Mouse (Mus musculus): ENCODE data around the gene Cplx3. TPM values are rescaled to one million over a fixed set of nuclear protein-coding genes. Genes with fewer than 3 reads are reported as not detected.

Gene Cplx3
- not detected in 2 replicates for polyA plus RNA-seq (2012; rRNA removed)

DNA sequence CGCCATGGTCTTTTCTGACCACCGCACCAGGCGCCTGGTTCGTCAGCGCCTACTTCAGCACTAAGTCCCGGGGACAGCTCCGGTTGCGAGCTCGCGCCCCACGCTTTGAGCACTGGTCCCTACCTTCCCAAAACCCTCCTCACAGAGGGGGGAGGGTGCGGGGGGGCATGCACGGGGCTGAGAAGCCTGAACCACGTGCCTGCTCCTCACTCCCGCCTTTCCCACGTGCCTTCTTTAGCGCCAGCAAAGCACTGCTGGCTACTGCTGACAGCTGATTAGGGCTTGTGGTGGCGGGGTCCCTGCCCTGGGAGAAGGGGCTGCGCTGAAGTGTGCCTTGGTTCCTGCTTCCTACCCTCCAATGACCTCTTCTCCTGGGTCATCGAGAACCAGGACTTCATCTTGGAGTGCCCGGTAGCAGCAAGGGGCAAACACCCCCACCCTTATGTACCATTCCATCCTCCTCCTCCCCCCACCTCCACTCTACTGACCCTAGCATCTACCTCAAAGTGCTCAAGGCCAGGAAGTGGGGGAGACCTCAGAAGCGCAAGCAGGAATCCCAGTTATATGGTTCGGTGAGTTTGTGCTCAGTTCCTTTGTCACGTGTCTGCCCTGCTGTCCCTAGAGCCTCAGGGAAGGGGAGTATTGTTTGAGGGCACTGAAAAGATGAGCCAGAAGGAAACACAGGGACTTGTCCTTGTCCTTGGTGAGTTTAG is at the start of gene Cplx3:
TSS of gene Cplx3 (minus strand) at position 143 of the 713 bp plus-strand sequence.
- Histone ChIP-seq H3K36me3 (ENCODE audit: control insufficient read depth, insufficient read depth, low read length) (no peaks in the 10 kb centered on the region), H3K4me1 (ENCODE audit: control insufficient read depth, insufficient read depth, insufficient read length, low read length) (peaks cover 3% of the 10 kb centered on the region), H3K27me3 (ENCODE audit: control insufficient read depth, insufficient read depth, low read length) (peaks cover 5% of the 10 kb centered on the region), H3K4me3 (ENCODE audit: low read depth, low read length) (no peak within 1 kb of the TSS), H3K27ac (ENCODE audit: insufficient read depth, low read depth, low read length) (no peak within 1 kb of the TSS)
- no peak for TF ChIP-seq CTCF (IDR thresholded peaks at IDR 0.05; ENCODE audit: extremely low read depth, insufficient read length, insufficient replicate concordance, low read depth, low read length)
- no peak for TF ChIP-seq POLR2A (IDR thresholded peaks at IDR 0.05; ENCODE audit: low read depth, low read length)
- 9% methylated on average over 24 of the region's 24 CpGs for WGBS

- Histone ChIP-seq H3K27ac (ENCODE audit: insufficient read depth, low read depth, low read length) (no peak overlapping the region), H3K4me1 (ENCODE audit: control insufficient read depth, insufficient read depth, insufficient read length, low read length) (peaks cover 4% of the 10 kb centered on the region; the same call in 1 of the 2 replicates), H3K27me3 (ENCODE audit: control insufficient read depth, insufficient read depth, low read length) (no peaks in the 10 kb centered on the region), H3K36me3 (ENCODE audit: control insufficient read depth, insufficient read depth, low read length) (no peaks in the 10 kb centered on the region), H3K4me3 (ENCODE audit: low read depth, low read length) (no peak overlapping the region)
- TF ChIP-seq POLR2A (IDR thresholded peaks at IDR 0.05; ENCODE audit: low read depth, low read length) = no peak
- TF ChIP-seq CTCF (IDR thresholded peaks at IDR 0.05; ENCODE audit: extremely low read depth, insufficient read length, insufficient replicate concordance, low read depth, low read length) = peak; percentile 97; the same call in 1 of the 2 replicates
- WGBS = 3% methylated on average over 11 of the region's 11 CpGs
Measured at GRCm38 (mm10) chr9:57655749-57656148, 49.7 kb upstream of the Cplx3 start.

GRCm38 (mm10) chr9:57654966-57655365 is 48.9 kb upstream of the Cplx3 start:
- H3K4me3 ChIP-seq (ENCODE audit: low read depth, low read length) = no peak overlapping the region
- WGBS = 95% methylated on average over 1 of the region's 1 CpGs
- H3K4me1 ChIP-seq (ENCODE audit: control insufficient read depth, insufficient read depth, insufficient read length, low read length) = peaks cover 2% of the 10 kb centered on the region; the same call in 1 of the 2 replicates
- H3K36me3 ChIP-seq (ENCODE audit: control insufficient read depth, insufficient read depth, low read length) = no peaks in the 10 kb centered on the region
- H3K27ac ChIP-seq (ENCODE audit: insufficient read depth, low read depth, low read length) = no peak overlapping the region
- no peaks in the 10 kb centered on the region for H3K27me3 ChIP-seq (ENCODE audit: control insufficient read depth, insufficient read depth, low read length)
- TF ChIP-seq POLR2A (IDR thresholded peaks at IDR 0.05; ENCODE audit: low read depth, low read length) (no peak), CTCF (IDR thresholded peaks at IDR 0.05; ENCODE audit: extremely low read depth, insufficient read length, insufficient replicate concordance, low read depth, low read length) (no peak)

DNA sequence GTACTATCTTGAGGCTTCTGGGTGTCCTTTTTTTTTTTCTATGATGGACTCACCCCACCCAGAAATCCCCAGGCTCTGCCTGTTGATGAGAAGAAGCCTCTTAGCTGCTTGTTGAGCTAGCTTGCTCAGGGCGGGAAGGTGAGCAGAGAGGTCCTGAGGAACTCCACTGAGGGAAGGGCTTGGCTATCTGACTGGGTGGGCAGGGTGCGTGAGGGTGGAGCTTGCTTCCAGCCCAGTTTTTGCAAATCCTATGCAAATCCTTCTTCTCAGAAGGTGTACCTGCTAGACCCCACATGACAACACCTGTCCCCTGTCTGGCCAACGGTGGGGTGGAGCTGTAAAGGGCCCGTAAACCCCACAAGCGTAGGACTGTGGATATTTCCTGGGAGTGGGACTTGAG is 47.2 kb upstream of the Cplx3 start, which contains the start of gene Csk:
TSS of gene Csk (minus strand) at position 349 of the 400 bp plus-strand sequence.
- Histone ChIP-seq H3K36me3 (ENCODE audit: control insufficient read depth, insufficient read depth, low read length) (no peaks in the 10 kb centered on the region), H3K4me3 (ENCODE audit: low read depth, low read length) (no peak within 1 kb of the TSS)

GRCm38 (mm10) chr9:57652855-57653254 is 46.8 kb upstream of the Cplx3 start:
- 87% methylated on average over 3 of the region's 3 CpGs for WGBS
- Histone ChIP-seq H3K27me3 (ENCODE audit: control insufficient read depth, insufficient read depth, low read length) (no peaks in the 10 kb centered on the region), H3K4me3 (ENCODE audit: low read depth, low read length) (no peak overlapping the region), H3K27ac (ENCODE audit: insufficient read depth, low read depth, low read length) (peak overlapping the region; percentile 7; the same call in 1 of the 2 replicates), H3K4me1 (ENCODE audit: control insufficient read depth, insufficient read depth, insufficient read length, low read length) (peaks cover 11% of the 10 kb centered on the region), H3K36me3 (ENCODE audit: control insufficient read depth, insufficient read depth, low read length) (no peaks in the 10 kb centered on the region)
- no peak for TF ChIP-seq CTCF (IDR thresholded peaks at IDR 0.05; ENCODE audit: extremely low read depth, insufficient read length, insufficient replicate concordance, low read depth, low read length)
- no peak for TF ChIP-seq POLR2A (IDR thresholded peaks at IDR 0.05; ENCODE audit: low read depth, low read length)

More for the DNA sequence above, 47.2 kb upstream of the Cplx3 start, which contains the start of gene Csk:
- WGBS = 80% methylated on average over 5 of the region's 5 CpGs
- Histone ChIP-seq H3K4me1 (ENCODE audit: control insufficient read depth, insufficient read depth, insufficient read length, low read length) (peaks cover 9% of the 10 kb centered on the region), H3K27ac (ENCODE audit: insufficient read depth, low read depth, low read length) (peak within 1 kb of the TSS; percentile 7; the same call in 1 of the 2 replicates), H3K27me3 (ENCODE audit: control insufficient read depth, insufficient read depth, low read length) (no peaks in the 10 kb centered on the region)
- TF ChIP-seq POLR2A (IDR thresholded peaks at IDR 0.05; ENCODE audit: low read depth, low read length) = no peak
- no peak for TF ChIP-seq CTCF (IDR thresholded peaks at IDR 0.05; ENCODE audit: extremely low read depth, insufficient read length, insufficient replicate concordance, low read depth, low read length)

DNA sequence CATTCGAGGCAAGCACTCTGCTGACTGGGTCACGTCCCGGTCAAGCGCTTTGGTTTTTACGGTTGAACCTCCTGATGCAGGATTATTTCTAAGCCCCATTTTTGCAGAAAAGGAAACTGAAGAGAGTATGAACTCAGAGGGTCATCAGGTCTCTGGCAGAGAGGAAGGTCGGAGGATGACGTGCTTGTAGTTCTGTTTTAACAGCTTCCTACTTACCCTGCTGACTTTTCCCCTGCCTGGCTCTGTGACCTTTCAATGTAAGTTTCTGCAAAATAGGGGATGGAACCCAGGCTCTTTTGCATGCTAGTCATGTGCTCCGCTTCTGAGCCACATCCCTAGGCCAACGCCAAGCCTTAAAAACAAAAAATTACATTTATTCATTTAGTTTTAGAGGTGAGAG is 46.3 kb upstream of the Cplx3 start:
- no peaks in the 10 kb centered on the region for H3K36me3 ChIP-seq (ENCODE audit: control insufficient read depth, insufficient read depth, low read length)
- no peaks in the 10 kb centered on the region for H3K27me3 ChIP-seq (ENCODE audit: control insufficient read depth, insufficient read depth, low read length)
- TF ChIP-seq CTCF (IDR thresholded peaks at IDR 0.05; ENCODE audit: extremely low read depth, insufficient read length, insufficient replicate concordance, low read depth, low read length) (no peak), POLR2A (IDR thresholded peaks at IDR 0.05; ENCODE audit: low read depth, low read length) (no peak)
- peak overlapping the region; percentile 50 for H3K27ac ChIP-seq (ENCODE audit: insufficient read depth, low read depth, low read length)
- WGBS = 84% methylated on average over 9 of the region's 9 CpGs
- H3K4me1 ChIP-seq (ENCODE audit: control insufficient read depth, insufficient read depth, insufficient read length, low read length) = peaks cover 15% of the 10 kb centered on the region
- no peak overlapping the region for H3K4me3 ChIP-seq (ENCODE audit: low read depth, low read length)

GRCm38 (mm10) chr9:57650786-57651311 is 44.8 kb upstream of the Cplx3 start:
- no peaks in the 10 kb centered on the region for H3K36me3 ChIP-seq (ENCODE audit: control insufficient read depth, insufficient read depth, low read length)
- no peak overlapping the region for H3K4me3 ChIP-seq (ENCODE audit: low read depth, low read length)
- peak overlapping the region; percentile 65 for H3K27ac ChIP-seq (ENCODE audit: insufficient read depth, low read depth, low read length)
- no peaks in the 10 kb centered on the region for H3K27me3 ChIP-seq (ENCODE audit: control insufficient read depth, insufficient read depth, low read length)
- TF ChIP-seq POLR2A (IDR thresholded peaks at IDR 0.05; ENCODE audit: low read depth, low read length) (0 out of 2 replicates have a peak, but pooled peaks have one; percentile 18), CTCF (IDR thresholded peaks at IDR 0.05; ENCODE audit: extremely low read depth, insufficient read length, insufficient replicate concordance, low read depth, low read length) (no peak)
- 58% methylated on average over 6 of the region's 6 CpGs for WGBS
- H3K4me1 ChIP-seq (ENCODE audit: control insufficient read depth, insufficient read depth, insufficient read length, low read length) = peaks cover 21% of the 10 kb centered on the region

Data from small intestine, adult 2 months (tissue).